Mouse (Mus musculus) stomach, postnatal 0 days (tissue): ENCODE measurements around the gene Ugt2b35. TPM values are rescaled to one million over a fixed set of nuclear protein-coding genes. Genes with fewer than 3 reads are reported as not detected.
A peak's percentile ranks its signal among the peaks of the same experiment; 100 is the strongest.
"Not testable (repeated sequence)": the region's sequence is repeated elsewhere in the genome, so short reads cannot be mapped to it uniquely, and the experiment has no call there.

Experiments used
- ATAC-seq: fragments of 200-750 bp; cut with Nextera tagmentation; 2 replicates; pipeline ENCODE4 v1.8.0; 2017; ENCODE audit not compliant: low FRiP score, low TSS enrichment
- DNase-seq: peaks from one replicate; pipeline ENCODE4 v3.0.0-alpha.2; 2016; ENCODE audit warnings: low spot score
- H3K27ac ChIP-seq: fragments of 300-500 bp; sonication (generic); replicated peaks from 2 replicates; pipeline ENCODE4 v1.5.1; 2014; ENCODE audit warnings: mild to moderate bottlenecking, control low read depth
- H3K27me3 ChIP-seq: fragments of 300-500 bp; sonication (generic); 2 replicates; pipeline ENCODE4 v1.6.1; 2014; ENCODE audit warnings: low read length; ENCODE audit not compliant: control insufficient read depth, insufficient read depth
- H3K36me3 ChIP-seq: fragments of 300-500 bp; sonication (generic); 2 replicates; pipeline ENCODE4 v1.6.1; 2014; ENCODE audit warnings: low read length, mixed read lengths; ENCODE audit not compliant: control insufficient read depth, insufficient read depth
- H3K4me1 ChIP-seq: fragments of 300-500 bp; sonication (generic); replicated peaks from 2 replicates; pipeline ENCODE4 v1.6.1; 2014; ENCODE audit warnings: antibody characterized with exemption; ENCODE audit not compliant: control insufficient read depth, insufficient read depth
- H3K4me2 ChIP-seq: fragments of 300-500 bp; sonication (generic); replicated peaks from 2 replicates; pipeline ENCODE4 v1.6.1; 2014; ENCODE audit warnings: low read depth, mild to moderate bottlenecking, control low read depth, moderate library complexity
- H3K4me3 ChIP-seq: fragments of 300-500 bp; sonication (generic); 2 replicates; pipeline ENCODE4 v1.5.1; 2014; ENCODE audit warnings: low read depth, low read length, control low read depth
- H3K9ac ChIP-seq: fragments of 300-500 bp; sonication (generic); 2 replicates; pipeline ENCODE4 v1.6.1; 2014; ENCODE audit warnings: mild to moderate bottlenecking, low read length, control low read depth, mixed read lengths
- H3K9me3 ChIP-seq: fragments of 300-500 bp; sonication (generic); 2 replicates; pipeline ENCODE4 v1.6.1; 2016; ENCODE audit warnings: low read length; ENCODE audit not compliant: control insufficient read depth
- CTCF ChIP-seq: IDR thresholded peaks from 2 replicates; pipeline ENCODE4 v1.5.1; 2016; ENCODE audit warnings: antibody characterized with exemption, low read depth, mild to moderate bottlenecking, moderate library complexity
- EP300 ChIP-seq: optimal IDR thresholded peaks from 2 replicates; pipeline ENCODE3; 2016; ENCODE audit warnings: antibody characterized with exemption
- WGBS: fragments of 180-500 bp; shearing (Covaris S2); extraction: QIAGEN DNeasy Blood & Tissue Kit; methylation state at CpG from one replicate; pipeline ENCODE4 v1.1.7; 2014; 5-methylcytosine and 5-hydroxymethylcytosine counted together
- polyA plus RNA-seq: library from polyadenylated mRNA; unstranded; fragments of >200 nt; fragmentation: Nextera tagmentation; extraction: Ambion mirVana; gene quantifications from 2 replicates; pipeline ENCODE4 v1.2.1, GENCODE M21; 2015

Ugt2b35 gene
- polyA plus RNA-seq = 0.55 and 0.70 TPM in 2 replicates

- ATAC-seq (no peak), DNase-seq (no peak)
- Histone ChIP-seq H3K27ac (no peak within 1 kb of the TSS), H3K36me3 (no peaks in the 10 kb centered on the region), H3K4me2 (peak within 1 kb of the TSS; percentile 15; the same call in 1 of the 2 replicates), H3K9ac (no peak within 1 kb of the TSS), H3K27me3 (no peaks in the 10 kb centered on the region), H3K9me3 (no peaks in the 10 kb centered on the region), H3K4me3 (no peak within 1 kb of the TSS), H3K4me1 (no peaks in the 10 kb centered on the region)
- 48% methylated on average over 4 of the region's 4 CpGs for WGBS
- no peak for TF ChIP-seq CTCF
- TF ChIP-seq EP300 = no peak
These were observed at the start of gene Ugt2b35 for GRCm38 (mm10) chr5:87000395-87001073. Ugt2b35 (plus strand) TSS chr5:87000860.

GRCm38 (mm10) chr5:86960504-86960903, 40.2 kb upstream of the Ugt2b35 start:
- Histone ChIP-seq H3K4me3 (no peak overlapping the region), H3K9ac (no peak overlapping the region), H3K36me3 (no peaks in the 10 kb centered on the region), H3K9me3 (no peaks in the 10 kb centered on the region), H3K27me3 (no peaks in the 10 kb centered on the region), H3K27ac (no peak overlapping the region), H3K4me2 (no peak overlapping the region), H3K4me1 (no peaks in the 10 kb centered on the region)
- ATAC-seq (no peak), DNase-seq (no peak)
- WGBS = 60% methylated on average over 3 of the region's 3 CpGs
- TF ChIP-seq EP300 (no peak), CTCF (no peak)

DNA sequence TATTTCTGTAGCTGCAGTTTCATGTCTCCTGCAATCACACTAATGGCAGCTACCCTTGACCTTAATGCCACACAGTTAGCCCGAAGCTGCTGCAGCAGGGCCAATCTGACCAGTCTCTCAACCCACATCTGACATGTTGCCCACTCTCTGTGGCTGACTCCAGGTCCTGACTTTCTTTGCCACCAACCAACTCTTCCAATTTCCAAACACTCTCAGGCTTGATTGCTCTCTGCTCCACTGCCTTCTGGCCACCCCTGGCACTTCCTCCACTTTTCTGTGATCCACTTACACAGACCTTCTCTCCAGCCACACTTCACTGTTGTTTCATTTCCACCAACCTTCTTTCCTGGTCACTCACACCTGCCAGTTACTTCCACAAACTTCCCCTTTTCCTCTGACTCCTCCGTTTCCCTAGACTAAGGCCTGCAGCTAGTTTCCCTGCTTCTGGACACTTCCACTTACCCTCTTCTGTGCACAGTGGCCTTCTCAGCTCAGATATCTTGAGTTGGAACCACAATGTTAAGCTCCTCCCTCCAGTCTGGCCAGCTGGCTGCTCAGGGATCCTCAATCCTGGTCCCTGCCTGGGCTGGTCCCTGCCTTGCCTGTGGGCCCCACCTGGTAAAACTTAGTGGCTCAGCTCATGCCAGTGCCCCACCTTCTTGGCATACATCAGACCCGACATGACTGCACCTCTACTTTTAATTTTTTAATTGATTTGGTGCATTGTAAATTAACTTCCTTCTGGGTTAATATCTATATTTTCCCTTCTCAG, 38.9 kb upstream of the Ugt2b35 start:
- peak; percentile 73 for ATAC-seq
- Histone ChIP-seq H3K9me3 (no peaks in the 10 kb centered on the region), H3K36me3 (no peaks in the 10 kb centered on the region), H3K4me3 (no peak overlapping the region), H3K4me1 (no peaks in the 10 kb centered on the region), H3K27ac (peak overlapping the region; percentile 45; the same call in 1 of the 2 replicates), H3K4me2 (no peak overlapping the region), H3K9ac (no peak overlapping the region), H3K27me3 (no peaks in the 10 kb centered on the region)
- TF ChIP-seq CTCF = no peak
- TF ChIP-seq EP300 = no peak
- 52% methylated on average over 3 of the region's 3 CpGs for WGBS
- DNase-seq = peak; percentile 36

DNA sequence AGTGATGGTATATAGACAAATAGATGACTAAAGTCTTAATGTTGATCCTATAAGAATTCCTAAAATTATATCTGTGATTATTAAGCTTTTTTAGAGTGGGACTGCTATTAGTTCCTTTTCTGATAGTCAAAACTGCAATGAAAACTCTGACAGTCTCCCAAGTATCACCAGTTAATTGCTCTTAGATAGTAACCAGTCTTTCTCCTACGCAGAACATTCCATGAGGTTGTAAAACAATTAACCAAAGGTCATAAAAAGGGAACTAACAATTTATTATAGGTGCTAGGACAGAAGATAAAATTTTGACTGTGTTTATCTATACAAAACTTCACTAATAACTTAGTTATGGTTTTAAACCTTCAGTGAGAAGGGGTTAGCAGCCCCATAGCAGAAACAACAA, 37.8 kb upstream of the Ugt2b35 start:
- H3K4me1 ChIP-seq, ATAC-seq, H3K36me3 ChIP-seq, H3K9me3 ChIP-seq, H3K9ac ChIP-seq, DNase-seq, H3K4me2 ChIP-seq, H3K27me3 ChIP-seq, H3K27ac ChIP-seq, H3K4me3 ChIP-seq: not testable (repeated sequence)
- WGBS = 47% methylated on average over 1 of the region's 1 CpGs

GRCm38 (mm10) chr5:86967271-86967670, 33.4 kb upstream of the Ugt2b35 start:
- not testable (repeated sequence) for H3K4me1 ChIP-seq, H3K9me3 ChIP-seq, H3K4me3 ChIP-seq, H3K27me3 ChIP-seq, H3K9ac ChIP-seq, DNase-seq, H3K4me2 ChIP-seq, ATAC-seq, H3K36me3 ChIP-seq, H3K27ac ChIP-seq
- 86% methylated on average over 5 of the region's 5 CpGs for WGBS

GRCm38 (mm10) chr5:87004735-87005134, 4.1 kb downstream of the Ugt2b35 start:
- Histone ChIP-seq H3K27ac (no peak overlapping the region), H3K9me3 (no peaks in the 10 kb centered on the region), H3K4me1 (no peaks in the 10 kb centered on the region), H3K4me3 (no peak overlapping the region), H3K36me3 (no peaks in the 10 kb centered on the region), H3K9ac (no peak overlapping the region), H3K4me2 (no peak overlapping the region), H3K27me3 (no peaks in the 10 kb centered on the region)
- WGBS = 74% methylated on average over 6 of the region's 6 CpGs
- DNase-seq (no peak), ATAC-seq (no peak)
- TF ChIP-seq CTCF = no peak
- no peak for TF ChIP-seq EP300
